Mouse (Mus musculus): Measurements from ENCODE around the gene Prkg1.

DNA sequence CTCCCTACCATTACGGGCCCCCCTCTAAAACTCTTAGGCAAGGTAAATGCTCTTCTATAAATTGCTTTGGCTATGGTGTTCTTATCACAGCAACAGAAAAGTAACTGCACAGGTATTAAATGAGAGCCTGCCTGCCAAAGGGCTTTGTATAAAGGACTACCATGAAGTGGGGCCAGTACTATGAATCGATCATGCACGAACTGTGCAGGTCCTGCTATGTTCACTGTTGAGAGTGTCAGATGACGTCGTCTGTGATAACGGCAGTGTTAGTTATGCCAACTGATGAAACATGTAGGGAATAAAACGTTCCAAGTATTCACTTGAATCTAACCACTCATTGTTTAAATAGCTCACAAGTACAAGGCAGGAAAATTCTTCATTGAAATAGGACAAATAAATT, 40.6 kb upstream of the Prkg1 start:
- TF ChIP-seq EP300 (IDR thresholded peaks at IDR 0.05; ENCODE audit: low read depth) (no peak), CTCF (IDR thresholded peaks at IDR 0.05; ENCODE audit: low read depth) (no peak)
